Mouse (Mus musculus) limb, embryonic 14.5 days (tissue): Measurements from ENCODE around the gene Spc24. TPM values are rescaled to one million over a fixed set of nuclear protein-coding genes. Genes with fewer than 3 reads are reported as not detected.
"Not testable (repeated sequence)": the region's sequence is repeated elsewhere in the genome, so short reads cannot be mapped to it uniquely, and the experiment has no call there.

Experiments used
- ATAC-seq: fragments of 200-750 bp; cut with Nextera tagmentation; 2 replicates; pipeline ENCODE4 v1.8.0; 2017; ENCODE audit warnings: low read depth, moderate number of reproducible peaks, moderate TSS enrichment; ENCODE audit not compliant: low FRiP score
- DNase-seq: peaks from one replicate; pipeline ENCODE4 v3.0.0-alpha.2; 2015; ENCODE audit warnings: low spot score
- H3K27ac ChIP-seq: fragments of 300-500 bp; sonication (generic); replicated peaks from 2 replicates; pipeline ENCODE4 v1.5.1; 2014; ENCODE audit warnings: low read depth, mild to moderate bottlenecking, low read length, moderate library complexity, mixed read lengths
- H3K27me3 ChIP-seq: fragments of 300-500 bp; sonication (generic); 2 replicates; pipeline ENCODE4 v1.6.1; 2014; ENCODE audit warnings: low read length, mixed read lengths; ENCODE audit not compliant: control insufficient read depth, insufficient read depth
- H3K36me3 ChIP-seq: fragments of 300-500 bp; sonication (generic); 2 replicates; pipeline ENCODE4 v1.6.1; 2014; ENCODE audit warnings: mild to moderate bottlenecking, low read length, moderate library complexity, mixed read lengths; ENCODE audit not compliant: control insufficient read depth, insufficient read depth
- H3K4me1 ChIP-seq: fragments of 300-500 bp; sonication (generic); 2 replicates; pipeline ENCODE4 v1.6.1; 2014; ENCODE audit warnings: antibody characterized with exemption, low read length, mixed read lengths; ENCODE audit not compliant: control insufficient read depth, insufficient read depth
- H3K4me2 ChIP-seq: fragments of 300-500 bp; sonication (generic); replicated peaks from 2 replicates; pipeline ENCODE4 v1.6.1; 2014; ENCODE audit warnings: low read depth, mild to moderate bottlenecking, low read length, moderate library complexity; ENCODE audit not compliant: severe bottlenecking
- H3K4me3 ChIP-seq: fragments of 300-500 bp; sonication (generic); replicated peaks from 2 replicates; pipeline ENCODE4 v1.5.1; 2014; ENCODE audit warnings: low read length
- H3K9ac ChIP-seq: fragments of 300-500 bp; sonication (generic); 2 replicates; pipeline ENCODE4 v1.6.1; 2014; ENCODE audit warnings: mild to moderate bottlenecking, low read depth, low read length, moderate library complexity; ENCODE audit not compliant: severe bottlenecking
- H3K9me3 ChIP-seq: fragments of 300-500 bp; sonication (generic); 2 replicates; pipeline ENCODE4 v1.6.1; 2016; ENCODE audit warnings: low read length; ENCODE audit not compliant: control insufficient read depth
- POLR2A ChIP-seq: fragments of 200-500 bp; IDR thresholded peaks from 2 replicates; pipeline ENCODE4 v1.8.0; 2012; ENCODE audit warnings: inconsistent platforms, mild to moderate bottlenecking, moderate library complexity, borderline replicate concordance; ENCODE audit not compliant: insufficient read depth, insufficient read length; ENCODE audit errors: extremely low read depth
- WGBS: fragments of 180-500 bp; shearing (Covaris S2); extraction: QIAGEN DNeasy Blood & Tissue Kit; methylation state at CpG from one replicate; pipeline ENCODE4 v1.1.7; 2014; 5-methylcytosine and 5-hydroxymethylcytosine counted together
- polyA plus RNA-seq, 2 experiments: library from polyadenylated mRNA; depleted of rRNA in 1 of 2; stranded (reverse) in 1 of 2; unstranded in 1 of 2; fragments of >200 nt; fragmentation: Nextera tagmentation in 1 of 2; extraction: Ambion mirVana in 1 of 2; gene quantifications; 2 replicates each; pipeline versions ENCODE4 v1.2.1 to v1.2.3; 2012 to 2014

The Spc24 gene
- polyA plus RNA-seq, 2 experiments: 68.8 to 84.3 TPM

DNA sequence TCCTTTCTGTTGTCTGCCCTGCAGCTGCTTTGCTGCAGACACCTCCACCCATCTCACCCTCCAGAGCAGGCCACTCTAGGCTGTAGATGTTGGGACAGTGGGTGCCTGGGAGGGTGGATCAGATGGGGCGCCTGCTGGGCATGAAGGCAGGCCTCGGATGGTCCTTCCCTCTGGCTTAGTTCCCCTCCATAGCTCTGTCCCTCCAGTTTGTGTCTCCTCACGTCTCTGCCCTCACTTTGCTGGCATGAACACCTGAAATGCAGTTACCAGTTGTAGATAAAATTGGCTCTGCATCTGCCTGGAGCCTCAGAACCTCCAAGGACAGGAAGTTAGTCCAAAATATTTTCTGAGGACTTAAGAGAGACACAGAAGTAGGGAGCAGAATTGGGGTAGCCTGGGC lies 36.8 kb upstream of the Spc24 start:
- H3K27me3 ChIP-seq: no peaks in the 10 kb centered on the region
- no peak for ATAC-seq
- peak overlapping the region; percentile 28 for H3K9ac ChIP-seq
- no peaks in the 10 kb centered on the region for H3K9me3 ChIP-seq
- WGBS: 55% methylated on average over 3 of the region's 3 CpGs
- DNase-seq: no peak
- peaks cover 18% of the 10 kb centered on the region for H3K4me1 ChIP-seq
- H3K4me2 ChIP-seq: peak overlapping the region; percentile 63
- peak overlapping the region; percentile 81 for H3K4me3 ChIP-seq
- H3K36me3 ChIP-seq: peaks cover 59% of the 10 kb centered on the region
- H3K27ac ChIP-seq: no peak overlapping the region
- TF ChIP-seq POLR2A: no peak

DNA sequence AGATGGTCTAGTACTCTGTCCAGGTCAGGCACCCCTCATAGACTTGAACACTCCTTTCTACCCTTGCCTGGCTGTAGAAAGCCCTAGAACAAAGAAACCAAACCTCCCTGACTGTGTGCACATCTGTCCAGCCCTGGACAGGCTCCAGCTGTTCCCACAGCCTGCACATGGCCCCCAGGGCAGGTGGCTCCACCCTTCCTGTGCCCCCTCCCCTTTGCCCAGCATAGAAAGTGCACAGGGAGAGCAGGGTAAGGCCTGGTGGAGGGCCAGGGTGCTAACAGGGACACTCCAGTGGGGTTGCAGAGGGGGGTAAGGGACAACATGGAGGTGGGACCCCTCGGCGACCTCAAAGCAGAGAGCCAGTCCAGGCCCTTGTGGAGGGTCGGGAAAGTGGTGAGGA lies 36.2 kb upstream of the Spc24 start:
- peaks cover 59% of the 10 kb centered on the region for H3K36me3 ChIP-seq
- H3K4me1 ChIP-seq: peaks cover 18% of the 10 kb centered on the region
- 30% methylated on average over 3 of the region's 3 CpGs for WGBS

DNA sequence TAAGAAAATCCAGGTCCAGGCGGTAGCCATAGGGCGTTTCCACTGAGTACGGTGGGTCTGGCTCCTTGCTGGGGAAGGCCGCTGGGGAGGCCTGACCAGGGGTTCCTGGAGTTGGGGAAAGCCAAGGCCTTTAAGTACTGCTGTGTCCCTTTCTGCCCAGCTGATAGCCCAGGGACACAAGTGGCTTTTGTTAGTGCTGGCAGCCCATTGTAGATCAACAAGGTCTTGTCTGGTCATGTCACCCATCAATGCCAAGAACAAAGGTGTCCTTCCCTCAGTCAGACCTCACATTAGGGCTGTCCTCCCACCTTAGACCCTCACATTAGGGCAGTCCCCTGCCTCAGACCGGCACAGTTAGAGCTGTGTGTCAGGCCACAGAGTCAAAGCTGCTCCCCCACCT lies 35.5 kb upstream of the Spc24 start:
- DNase-seq: no peak

More for the DNA sequence above, 36.2 kb upstream of the Spc24 start:
- peak overlapping the region; percentile 43 for H3K9ac ChIP-seq
- no peak for TF ChIP-seq POLR2A
- DNase-seq (peak; percentile 11), ATAC-seq (no peak)
- peak overlapping the region; percentile 81; the same call in 1 of the 2 replicates for H3K4me3 ChIP-seq
- no peaks in the 10 kb centered on the region for H3K27me3 ChIP-seq
- no peaks in the 10 kb centered on the region for H3K9me3 ChIP-seq
- peak overlapping the region; percentile 63 for H3K4me2 ChIP-seq
- H3K27ac ChIP-seq: no peak overlapping the region; the same call in 1 of the 2 replicates

DNA sequence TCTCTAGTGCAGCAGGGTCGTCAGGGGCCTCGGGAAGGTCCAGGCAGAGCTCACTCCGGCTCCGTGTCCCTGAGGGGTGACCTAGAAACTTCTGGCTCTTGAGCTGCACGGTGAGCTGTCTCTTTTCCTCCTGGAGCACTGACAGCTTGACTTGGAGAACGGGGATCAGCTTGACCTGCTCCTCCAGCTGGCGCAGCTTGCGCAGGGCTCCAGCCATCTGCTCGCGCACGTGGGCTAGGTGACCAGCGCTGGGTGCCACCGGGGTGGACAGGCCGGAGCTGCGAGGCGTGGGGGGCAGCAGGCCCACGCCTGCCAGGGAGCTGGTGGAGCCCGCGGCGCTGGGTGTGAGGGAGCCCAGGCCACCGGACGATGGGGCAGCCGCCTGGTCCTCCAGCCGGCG lies 34.8 kb upstream of the Spc24 start:
- Histone ChIP-seq H3K9me3 (no peaks in the 10 kb centered on the region), H3K27me3 (no peaks in the 10 kb centered on the region), H3K27ac (no peak overlapping the region), H3K9ac (no peak overlapping the region), H3K4me2 (no peak overlapping the region), H3K4me1 (peaks cover 18% of the 10 kb centered on the region), H3K4me3 (no peak overlapping the region), H3K36me3 (peaks cover 61% of the 10 kb centered on the region)
- no peak for TF ChIP-seq POLR2A
- no peak for DNase-seq
- no peak for ATAC-seq
- WGBS: 97% methylated on average over 21 of the region's 25 CpGs

More for the DNA sequence above, 35.5 kb upstream of the Spc24 start:
- peak overlapping the region; percentile 63 for H3K4me2 ChIP-seq
- WGBS: 76% methylated on average over 5 of the region's 5 CpGs
- H3K4me3 ChIP-seq: peak overlapping the region; percentile 8; the same call in 1 of the 2 replicates
- no peaks in the 10 kb centered on the region for H3K9me3 ChIP-seq
- no peak for ATAC-seq
- H3K27me3 ChIP-seq: no peaks in the 10 kb centered on the region
- H3K36me3 ChIP-seq: peaks cover 57% of the 10 kb centered on the region
- 0 out of 2 replicates have a peak overlapping the region, but pooled peaks have one; percentile 43 for H3K9ac ChIP-seq
- no peak overlapping the region for H3K27ac ChIP-seq
- H3K4me1 ChIP-seq: peaks cover 18% of the 10 kb centered on the region
- TF ChIP-seq POLR2A: no peak

DNA sequence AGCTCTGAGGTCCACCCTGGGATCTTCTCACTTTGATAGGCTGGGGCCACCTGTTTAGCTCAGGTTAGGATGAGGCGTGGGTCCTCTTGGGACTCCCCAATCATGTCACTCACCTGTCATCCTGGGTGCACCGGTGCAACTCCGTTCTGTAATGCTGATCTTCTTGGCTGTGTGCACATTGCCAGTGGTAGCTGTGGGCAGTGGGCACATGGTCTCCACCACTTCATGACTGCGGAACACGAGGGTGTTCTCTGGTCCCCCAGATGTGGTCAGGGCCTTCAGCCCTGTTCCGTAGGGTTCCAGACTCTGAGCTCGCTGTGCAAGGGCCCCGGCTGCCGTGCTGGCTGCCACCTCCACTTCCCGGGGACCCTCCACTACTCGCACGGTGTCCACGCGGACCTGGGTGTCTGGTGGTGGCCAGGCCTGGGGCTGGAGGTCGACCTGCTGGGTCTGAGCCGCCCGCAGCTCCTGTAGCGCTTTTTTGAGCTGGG lies 34.3 kb upstream of the Spc24 start:
- no peaks in the 10 kb centered on the region for H3K27me3 ChIP-seq
- H3K36me3 ChIP-seq: peaks cover 64% of the 10 kb centered on the region
- no peaks in the 10 kb centered on the region for H3K9me3 ChIP-seq
- H3K4me2 ChIP-seq: no peak overlapping the region
- H3K4me3 ChIP-seq: no peak overlapping the region
- ATAC-seq (no peak), DNase-seq (no peak)
- H3K9ac ChIP-seq: no peak overlapping the region
- peaks cover 18% of the 10 kb centered on the region for H3K4me1 ChIP-seq
- no peak overlapping the region for H3K27ac ChIP-seq
- WGBS: 95% methylated on average over 16 of the region's 18 CpGs
- no peak for TF ChIP-seq POLR2A

DNA sequence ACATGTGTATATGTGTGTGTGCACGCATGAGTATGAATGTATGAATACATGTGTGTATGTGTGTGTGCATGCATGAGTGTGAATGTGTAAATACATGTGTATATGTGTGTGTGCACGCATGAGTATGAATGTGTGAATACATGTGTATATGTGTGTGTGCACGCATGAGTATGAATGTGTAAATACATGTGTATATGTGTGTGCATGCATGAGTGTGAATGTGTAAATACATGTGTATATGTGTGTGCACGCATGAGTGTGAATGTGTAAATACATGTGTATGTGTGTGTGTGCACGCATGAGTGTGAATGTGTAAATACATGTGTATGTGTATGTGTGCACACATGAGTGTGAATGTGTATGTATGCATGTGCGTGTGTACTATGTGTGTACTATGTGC lies 33.4 kb upstream of the Spc24 start:
- not testable (repeated sequence) for H3K27me3 ChIP-seq, ATAC-seq, H3K4me2 ChIP-seq, H3K4me3 ChIP-seq, H3K27ac ChIP-seq, DNase-seq, H3K9ac ChIP-seq, H3K9me3 ChIP-seq
- Histone ChIP-seq H3K36me3 (peaks cover 73% of the 10 kb centered on the region), H3K4me1 (peaks cover 18% of the 10 kb centered on the region)
- 96% methylated on average over 6 of the region's 6 CpGs for WGBS
